Mouse (Mus musculus) stomach, embryonic 14.5 days (tissue): ENCODE results near the gene Larp4. TPM values are rescaled to one million over a fixed set of nuclear protein-coding genes. Genes with fewer than 3 reads are reported as not detected.
"Not testable (repeated sequence)": the region's sequence is repeated elsewhere in the genome, so short reads cannot be mapped to it uniquely, and the experiment has no call there.

Experiments
- ATAC-seq: fragments of 200-750 bp; cut with Nextera tagmentation; 2 replicates; pipeline ENCODE4 v1.8.0; 2017; ENCODE audit warnings: low read depth, moderate TSS enrichment; ENCODE audit not compliant: insufficient number of reproducible peaks, insufficient read depth, low FRiP score
- H3K27ac ChIP-seq: fragments of 300-500 bp; sonication (generic); 2 replicates; pipeline ENCODE4 v1.5.1; 2014; ENCODE audit warnings: mild to moderate bottlenecking, low read length, moderate library complexity, mixed read lengths
- H3K27me3 ChIP-seq: fragments of 300-500 bp; sonication (generic); 2 replicates; pipeline ENCODE4 v1.6.1; 2014; ENCODE audit warnings: low read length, control low read depth, mixed read lengths; ENCODE audit not compliant: control insufficient read depth, insufficient read depth
- H3K36me3 ChIP-seq: fragments of 300-500 bp; sonication (generic); 2 replicates; pipeline ENCODE4 v1.6.1; 2014; ENCODE audit warnings: mild to moderate bottlenecking, control low read depth, low read length, moderate library complexity, mixed read lengths; ENCODE audit not compliant: control insufficient read depth, insufficient read depth
- H3K4me1 ChIP-seq: fragments of 300-500 bp; sonication (generic); 2 replicates; pipeline ENCODE4 v1.6.1; 2014; ENCODE audit warnings: low read length, control low read depth, mixed read lengths; ENCODE audit not compliant: control insufficient read depth, insufficient read depth
- H3K4me2 ChIP-seq: fragments of 300-500 bp; sonication (generic); replicated peaks from 2 replicates; pipeline ENCODE4 v1.6.1; 2014; ENCODE audit warnings: low read depth, low read length, control low read depth
- H3K4me3 ChIP-seq: fragments of 300-500 bp; sonication (generic); 2 replicates; pipeline ENCODE4 v1.5.1; 2014; ENCODE audit warnings: low read depth, low read length, control low read depth
- H3K9ac ChIP-seq: fragments of 300-500 bp; sonication (generic); replicated peaks from 2 replicates; pipeline ENCODE4 v1.6.1; 2014; ENCODE audit warnings: low read depth, mild to moderate bottlenecking, control low read depth, low read length, moderate library complexity, mixed read lengths
- H3K9me3 ChIP-seq: fragments of 300-500 bp; sonication (generic); 2 replicates; pipeline ENCODE4 v1.6.1; 2016; ENCODE audit warnings: low read depth, low read length, control low read depth; ENCODE audit not compliant: control insufficient read depth
- WGBS: fragments of 180-500 bp; shearing (Covaris S2); extraction: QIAGEN DNeasy Blood & Tissue Kit; methylation state at CpG from one replicate; pipeline ENCODE4 v1.1.7; 2014; 5-methylcytosine and 5-hydroxymethylcytosine counted together
- polyA plus RNA-seq: library from polyadenylated mRNA; unstranded; fragments of >200 nt; fragmentation: Nextera tagmentation; extraction: Ambion mirVana; gene quantifications from 2 replicates; pipeline ENCODE4 v1.2.1, GENCODE M21; 2014

The Larp4 gene
- polyA plus RNA-seq: 44.8 and 47.7 TPM in 2 replicates

GRCm38 (mm10) chr15:99969765-99970164 is at the start of gene Larp4:
TSS of gene Larp4 (plus strand) at chr15:99970065.
- not testable (repeated sequence) for H3K4me1 ChIP-seq, H3K9me3 ChIP-seq, ATAC-seq, H3K36me3 ChIP-seq, H3K4me2 ChIP-seq, H3K27ac ChIP-seq, H3K9ac ChIP-seq, H3K4me3 ChIP-seq, H3K27me3 ChIP-seq
- WGBS: 85% methylated on average over 6 of the region's 6 CpGs

GRCm38 (mm10) chr15:99931231-99931630 is 38.6 kb upstream of the Larp4 start:
- no peak overlapping the region for H3K4me3 ChIP-seq
- H3K9ac ChIP-seq: no peak overlapping the region; the same call in 1 of the 2 replicates
- H3K4me2 ChIP-seq: no peak overlapping the region
- ATAC-seq: no peak
- no peaks in the 10 kb centered on the region for H3K27me3 ChIP-seq
- H3K9me3 ChIP-seq: no peaks in the 10 kb centered on the region
- WGBS: 76% methylated on average over 8 of the region's 8 CpGs
- H3K4me1 ChIP-seq: no peaks in the 10 kb centered on the region
- no peak overlapping the region for H3K27ac ChIP-seq
- no peaks in the 10 kb centered on the region for H3K36me3 ChIP-seq

- H3K4me1 ChIP-seq: no peaks in the 10 kb centered on the region
- ATAC-seq: no peak
- H3K4me2 ChIP-seq: no peak overlapping the region
- H3K36me3 ChIP-seq: no peaks in the 10 kb centered on the region
- H3K9ac ChIP-seq: no peak overlapping the region
- H3K27ac ChIP-seq: no peak overlapping the region
- no peaks in the 10 kb centered on the region for H3K27me3 ChIP-seq
- H3K4me3 ChIP-seq: no peak overlapping the region
- H3K9me3 ChIP-seq: no peaks in the 10 kb centered on the region
- WGBS: 48% methylated on average over 1 of the region's 1 CpGs
Measured at GRCm38 (mm10) chr15:99934501-99934900, 35.4 kb upstream of the Larp4 start.

- Histone ChIP-seq H3K9me3 (no peaks in the 10 kb centered on the region), H3K4me1 (no peaks in the 10 kb centered on the region), H3K4me2 (no peak overlapping the region), H3K9ac (no peak overlapping the region), H3K27ac (no peak overlapping the region), H3K36me3 (no peaks in the 10 kb centered on the region), H3K27me3 (no peaks in the 10 kb centered on the region), H3K4me3 (no peak overlapping the region)
- ATAC-seq: no peak
- WGBS: 92% methylated on average over 3 of the region's 3 CpGs
Measured at GRCm38 (mm10) chr15:99936659-99937058, 33.2 kb upstream of the Larp4 start.

- H3K4me2 ChIP-seq: no peak overlapping the region
- no peak overlapping the region for H3K9ac ChIP-seq
- H3K4me1 ChIP-seq: no peaks in the 10 kb centered on the region
- ATAC-seq: no peak
- no peak overlapping the region for H3K4me3 ChIP-seq
- H3K9me3 ChIP-seq: no peaks in the 10 kb centered on the region
- WGBS: 85% methylated on average over 8 of the region's 8 CpGs
- no peaks in the 10 kb centered on the region for H3K27me3 ChIP-seq
- no peaks in the 10 kb centered on the region for H3K36me3 ChIP-seq
- H3K27ac ChIP-seq: no peak overlapping the region
Measured at GRCm38 (mm10) chr15:99937841-99938240, 32.0 kb upstream of the Larp4 start.

GRCm38 (mm10) chr15:99940426-99940825 is 29.4 kb upstream of the Larp4 start:
- H3K4me3 ChIP-seq: no peak overlapping the region
- no peak overlapping the region for H3K9ac ChIP-seq
- peaks cover 6% of the 10 kb centered on the region; the same call in 1 of the 2 replicates for H3K9me3 ChIP-seq
- WGBS: 44% methylated on average over 2 of the region's 2 CpGs
- no peaks in the 10 kb centered on the region for H3K27me3 ChIP-seq
- H3K4me2 ChIP-seq: no peak overlapping the region
- H3K4me1 ChIP-seq: no peaks in the 10 kb centered on the region
- ATAC-seq: no peak
- no peaks in the 10 kb centered on the region for H3K36me3 ChIP-seq
- H3K27ac ChIP-seq: no peak overlapping the region

- H3K27ac ChIP-seq: no peak overlapping the region
- no peak overlapping the region for H3K9ac ChIP-seq
- WGBS: 62% methylated on average over 4 of the region's 4 CpGs
- H3K36me3 ChIP-seq: no peaks in the 10 kb centered on the region
- H3K4me3 ChIP-seq: no peak overlapping the region
- H3K4me2 ChIP-seq: no peak overlapping the region
- H3K4me1 ChIP-seq: no peaks in the 10 kb centered on the region
- no peak for ATAC-seq
- no peaks in the 10 kb centered on the region for H3K27me3 ChIP-seq
- peaks cover 6% of the 10 kb centered on the region; the same call in 1 of the 2 replicates for H3K9me3 ChIP-seq
Measured at GRCm38 (mm10) chr15:99940970-99941630, 28.8 kb upstream of the Larp4 start.

- no peaks in the 10 kb centered on the region for H3K27me3 ChIP-seq
- ATAC-seq: no peak
- H3K4me2 ChIP-seq: no peak overlapping the region
- no peak overlapping the region for H3K4me3 ChIP-seq
- no peaks in the 10 kb centered on the region for H3K4me1 ChIP-seq
- H3K36me3 ChIP-seq: no peaks in the 10 kb centered on the region
- WGBS: 74% methylated on average over 4 of the region's 4 CpGs
- H3K9me3 ChIP-seq: no peaks in the 10 kb centered on the region
- no peak overlapping the region for H3K9ac ChIP-seq
- H3K27ac ChIP-seq: no peak overlapping the region
Measured at GRCm38 (mm10) chr15:99955324-99955723, 14.5 kb upstream of the Larp4 start.
